Mouse (Mus musculus) MEL (cell line): Measurements from ENCODE around the gene Ppil3. TPM values are rescaled to one million over a fixed set of nuclear protein-coding genes. Genes with fewer than 3 reads are reported as not detected.

Experiments
- DNase-seq: peaks from one replicate; pipeline ENCODE4 v3.0.0; 2011; ENCODE audit warnings: low read depth, low spot score
- H3K27ac ChIP-seq: 2 replicates; pipeline ENCODE4 v1.5.1; 2012; ENCODE audit warnings: low read depth, mild to moderate bottlenecking, control low read depth, low read length, moderate library complexity; ENCODE audit not compliant: control insufficient read depth
- H3K27me3 ChIP-seq, 2 experiments: fragments of 150-350 bp in 1 of 2; sonication (generic) in 1 of 2; 2 replicates each; pipeline ENCODE4 v1.6.1; 2012; ENCODE audit warnings: low read length in 2 of 2, mild to moderate bottlenecking in 2 of 2, improper control_type of control experiment in 1 of 2, moderate library complexity in 1 of 2; ENCODE audit not compliant: insufficient read depth in 2 of 2, control insufficient read depth in 1 of 2
- H3K36me3 ChIP-seq, 2 experiments: 2 replicates each; pipeline ENCODE4 v1.6.1; 2012 to 2014; ENCODE audit warnings: low read length in 2 of 2, improper control_type of control experiment in 1 of 2, inconsistent platforms in 1 of 2, mild to moderate bottlenecking in 1 of 2; ENCODE audit not compliant: insufficient read depth in 2 of 2, control insufficient read depth in 1 of 2
- H3K4me1 ChIP-seq, 2 experiments: fragments of 150-350 bp in 1 of 2; sonication (generic) in 1 of 2; 2 replicates each; pipeline ENCODE4 v1.6.1; 2012; ENCODE audit warnings: low read length in 2 of 2, improper control_type of control experiment in 1 of 2, mild to moderate bottlenecking in 1 of 2; ENCODE audit not compliant: insufficient read depth in 2 of 2, control insufficient read depth in 1 of 2
- H3K4me3 ChIP-seq, 2 experiments: fragments of 150-350 bp in 1 of 2; sonication (generic) in 1 of 2; 2 replicates each; pipeline ENCODE4 v1.5.1; 2012; ENCODE audit warnings: low read depth in 2 of 2, low read length in 2 of 2, mild to moderate bottlenecking in 2 of 2, moderate library complexity in 2 of 2, control low read depth in 1 of 2, improper control_type of control experiment in 1 of 2; ENCODE audit not compliant: control insufficient read depth in 1 of 2, insufficient read depth in 1 of 2
- H3K79me2 ChIP-seq: 2 replicates; pipeline ENCODE4 v1.6.1; 2012; ENCODE audit warnings: mild to moderate bottlenecking, low read length, moderate library complexity; ENCODE audit not compliant: control insufficient read depth, poor library complexity, insufficient read depth
- H3K9ac ChIP-seq: 2 replicates; pipeline ENCODE4 v1.6.1; 2012; ENCODE audit warnings: low read depth, mild to moderate bottlenecking, control low read depth, low read length, moderate library complexity; ENCODE audit not compliant: control insufficient read depth, poor library complexity, severe bottlenecking
- H3K9me3 ChIP-seq: fragments of 150-350 bp; sonication (generic); replicated peaks from 2 replicates; pipeline ENCODE4 v1.6.1; 2012; ENCODE audit warnings: mild to moderate bottlenecking, low read length, improper control_type of control experiment, moderate library complexity; ENCODE audit not compliant: insufficient read depth
- BHLHE40 ChIP-seq: IDR thresholded peaks from 2 replicates; pipeline ENCODE4 v1.6.1; 2012; ENCODE audit warnings: low read depth, mild to moderate bottlenecking, inconsistent platforms, low read length, improper control_type of control experiment, borderline replicate concordance
- CHD1 ChIP-seq: IDR thresholded peaks from 2 replicates; pipeline ENCODE4 v1.6.1; 2012; ENCODE audit warnings: low read depth, mild to moderate bottlenecking, inconsistent platforms, low read length, improper control_type of control experiment
- CTCF ChIP-seq, 3 experiments: IDR thresholded peaks in 2 of 3; conservative IDR thresholded peaks in 1 of 3; 2 replicates each; pipeline ENCODE4 v1.5.1; 2011 to 2012; ENCODE audit warnings: low read length in 3 of 3, low read depth in 2 of 3, mild to moderate bottlenecking in 2 of 3, improper control_type of control experiment in 1 of 3, inconsistent platforms in 1 of 3, mixed read lengths in 1 of 3, moderate library complexity in 1 of 3; ENCODE audit not compliant: control insufficient read depth in 1 of 3, insufficient read depth in 1 of 3, poor library complexity in 1 of 3, severe bottlenecking in 1 of 3
- ETS1 ChIP-seq: IDR thresholded peaks from 2 replicates; pipeline ENCODE4 v1.6.1; 2012; ENCODE audit warnings: low read depth, mild to moderate bottlenecking, inconsistent platforms, low read length, improper control_type of control experiment, moderate library complexity
- GABPA ChIP-seq: IDR thresholded peaks from 2 replicates; pipeline ENCODE4 v1.6.1; 2012; ENCODE audit warnings: low read depth, mild to moderate bottlenecking, inconsistent platforms, low read length, improper control_type of control experiment, moderate library complexity
- KAT2A ChIP-seq: conservative IDR thresholded peaks from 2 replicates; pipeline ENCODE4 v1.6.1; 2012; ENCODE audit warnings: low read depth, low read length, improper control_type of control experiment, inconsistent platforms
- MAX ChIP-seq: IDR thresholded peaks from 2 replicates; pipeline ENCODE4 v1.6.1; 2011; ENCODE audit warnings: low read length, improper control_type of control experiment
- MAZ ChIP-seq: IDR thresholded peaks from 2 replicates; pipeline ENCODE4 v1.6.1; 2012; ENCODE audit warnings: low read depth, mild to moderate bottlenecking, inconsistent platforms, low read length, improper control_type of control experiment
- MEF2A ChIP-seq: IDR thresholded peaks from 2 replicates; pipeline ENCODE4 v1.6.1; 2014; ENCODE audit warnings: low read depth, mild to moderate bottlenecking, inconsistent platforms, low read length, improper control_type of control experiment; ENCODE audit not compliant: poor library complexity, insufficient replicate concordance, severe bottlenecking; ENCODE audit errors: extremely low read depth
- MXI1 ChIP-seq: IDR thresholded peaks from 2 replicates; pipeline ENCODE4 v1.6.1; 2011; ENCODE audit warnings: mild to moderate bottlenecking, low read depth, low read length, improper control_type of control experiment
- NELFE ChIP-seq: IDR thresholded peaks from 2 replicates; pipeline ENCODE4 v1.6.1; 2011; ENCODE audit warnings: low read depth, low read length, improper control_type of control experiment
- NRF1 ChIP-seq: IDR thresholded peaks from 2 replicates; pipeline ENCODE4 v1.6.1; 2014; ENCODE audit warnings: low read depth, mild to moderate bottlenecking, inconsistent platforms, low read length, improper control_type of control experiment, moderate library complexity; ENCODE audit not compliant: poor library complexity, insufficient read depth, severe bottlenecking
- POLR2A ChIP-seq, 2 experiments: IDR thresholded peaks; 2 replicates each; pipeline ENCODE4 v1.6.1; 2011 to 2012; ENCODE audit warnings: low read length in 2 of 2, mild to moderate bottlenecking in 2 of 2, control low read depth in 1 of 2, improper control_type of control experiment in 1 of 2, low read depth in 1 of 2, moderate library complexity in 1 of 2; ENCODE audit not compliant: control insufficient read depth in 1 of 2, insufficient read depth in 1 of 2, poor library complexity in 1 of 2
- POLR2AphosphoS2 ChIP-seq: IDR thresholded peaks from 2 replicates; pipeline ENCODE4 v1.6.1; 2011; ENCODE audit warnings: low read length, improper control_type of control experiment
- POLR2AphosphoS5 ChIP-seq: IDR thresholded peaks from 2 replicates; pipeline ENCODE4 v1.6.1; 2012; ENCODE audit warnings: low read depth, borderline replicate concordance, mild to moderate bottlenecking, inconsistent platforms, low read length, moderate library complexity, mixed read lengths
- RAD21 ChIP-seq: IDR thresholded peaks from 2 replicates; pipeline ENCODE4 v1.6.1; 2011; ENCODE audit warnings: mild to moderate bottlenecking, low read depth, low read length, improper control_type of control experiment
- RCOR1 ChIP-seq: IDR thresholded peaks from 2 replicates; pipeline ENCODE4 v1.6.1; 2012; ENCODE audit warnings: low read depth, mild to moderate bottlenecking, inconsistent platforms, low read length, improper control_type of control experiment
- SMC3 ChIP-seq: IDR thresholded peaks from 2 replicates; pipeline ENCODE4 v1.6.1; 2011; ENCODE audit warnings: low read depth, low read length, improper control_type of control experiment
- TAL1 ChIP-seq: IDR thresholded peaks from 2 replicates; pipeline ENCODE4 v1.6.1; 2012; ENCODE audit warnings: mild to moderate bottlenecking, inconsistent platforms, low read length, moderate library complexity, mixed read lengths
- TBP ChIP-seq: IDR thresholded peaks from 2 replicates; pipeline ENCODE4 v1.8.0; 2011; ENCODE audit warnings: low read depth, low read length, improper control_type of control experiment
- TCF12 ChIP-seq: IDR thresholded peaks from 2 replicates; pipeline ENCODE4 v1.6.1; 2014; ENCODE audit warnings: low read depth, mild to moderate bottlenecking, inconsistent platforms, low read length, improper control_type of control experiment, moderate library complexity
- UBTF ChIP-seq: IDR thresholded peaks from 2 replicates; pipeline ENCODE4 v1.6.1; 2012; ENCODE audit warnings: low read depth, mild to moderate bottlenecking, inconsistent platforms, low read length, improper control_type of control experiment, moderate library complexity, borderline replicate concordance; ENCODE audit not compliant: insufficient read depth
- polyA plus RNA-seq, 2 experiments: library from polyadenylated mRNA; stranded (reverse) in 1 of 2; unstranded in 1 of 2; fragments of >175 nt in 1 of 2; fragments of >200 nt in 1 of 2; gene quantifications; 2 replicates each; pipeline versions ENCODE4 v1.2.1 to v1.2.4; 2012; ENCODE audit warnings: low replicate concordance in 2 of 2, low read depth in 1 of 2; ENCODE audit not compliant: insufficient read length in 2 of 2, insufficient read depth in 1 of 2, missing spikeins in 1 of 2
- total RNA-seq: library from RNA; depleted of rRNA; stranded (reverse); fragments of 300-350 nt; gene quantifications from 2 replicates; pipeline ENCODE4 v1.2.3, GENCODE M21; 2012

Ppil3 gene
- total and polyA plus RNA-seq, 3 experiments = 76.8 to 503 (median 84.9) TPM

DNA sequence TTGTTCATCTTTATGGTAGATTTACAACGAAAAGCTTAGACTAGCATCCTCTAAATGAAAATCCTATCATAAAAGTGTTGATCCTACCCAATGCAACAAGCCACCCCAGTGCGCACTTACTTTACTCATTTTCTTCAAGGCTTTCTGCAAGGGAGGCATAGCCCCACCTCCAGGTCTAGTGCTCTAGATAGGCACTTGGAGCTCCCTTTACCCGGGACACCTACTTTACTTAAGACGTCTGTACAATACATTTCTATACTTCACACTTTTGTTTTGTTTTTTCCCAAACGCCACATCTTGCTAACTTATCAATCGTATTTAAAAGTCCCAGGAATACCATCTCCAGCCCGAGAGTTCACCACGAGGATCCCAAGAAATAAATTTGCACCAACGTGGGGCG, 595 bp downstream of the Ppil3 start:
- TF ChIP-seq MXI1 (no peak), ETS1 (no peak), MAX (no peak), UBTF (no peak), GABPA (no peak), SMC3 (no peak), POLR2A (IDR thresholded peaks at IDR 0.05; ENCODE audit: control insufficient read depth in 1 of 2, insufficient read depth in 1 of 2, low read depth in 1 of 2, low read length in 2 of 2, poor library complexity in 1 of 2) (no peak), BHLHE40 (no peak), MAZ (no peak), NRF1 (no peak), CHD1 (no peak), MEF2A (no peak), NELFE (no peak)
- DNase-seq = peak; percentile 69
- H3K27me3 ChIP-seq = no peaks in the 10 kb centered on the region
- peak overlapping the region; percentile 84 to 90 for H3K4me3 ChIP-seq
- peak overlapping the region; percentile 87 for H3K27ac ChIP-seq
- no peaks in the 10 kb centered on the region for H3K9me3 ChIP-seq
- H3K36me3 ChIP-seq = no peaks in the 10 kb centered on the region; a peak in 2 of 4 replicates
- H3K4me1 ChIP-seq = peaks cover 2 to 6% of the 10 kb centered on the region in 2 experiments; a peak in 2 of 4 replicates
- H3K79me2 ChIP-seq = peaks cover 17% of the 10 kb centered on the region
- peak overlapping the region; percentile 87 for H3K9ac ChIP-seq

DNA sequence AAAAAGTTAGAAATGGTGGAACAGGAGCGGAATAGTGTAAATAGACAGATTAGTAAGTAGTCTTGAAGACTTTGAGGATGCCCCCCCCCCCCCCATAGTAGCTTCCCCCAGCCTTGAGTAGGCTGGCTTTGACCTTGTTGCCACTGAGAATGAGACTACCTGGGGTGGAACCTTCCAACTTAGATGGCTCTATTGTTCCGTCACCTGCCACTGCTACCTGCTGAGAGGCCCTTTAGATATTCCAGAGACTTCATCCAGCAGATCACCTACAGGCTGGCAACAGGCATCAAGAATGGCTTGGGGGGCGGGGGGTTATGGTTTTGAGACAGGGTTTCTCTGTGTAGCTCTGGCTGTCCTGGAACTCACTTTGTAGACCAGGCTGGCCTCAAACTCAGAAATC, 20.7 kb downstream of the Ppil3 start:
- Histone ChIP-seq H3K79me2 (peaks cover 29% of the 10 kb centered on the region), H3K27me3 (no peaks in the 10 kb centered on the region), H3K36me3 (peaks cover 17 to 19% of the 10 kb centered on the region in 2 experiments), H3K9ac (no peak overlapping the region), H3K9me3 (no peaks in the 10 kb centered on the region), H3K4me1 (peaks cover 0 to 5% of the 10 kb centered on the region in 2 experiments; a peak in 1 of 4 replicates), H3K27ac (no peak overlapping the region), H3K4me3 (no peak overlapping the region)
- no peak for TF ChIP-seq POLR2A (IDR thresholded peaks at IDR 0.05; ENCODE audit: control insufficient read depth in 1 of 2, insufficient read depth in 1 of 2, low read depth in 1 of 2, low read length in 2 of 2, poor library complexity in 1 of 2)
- no peak for TF ChIP-seq RAD21
- TF ChIP-seq RCOR1 = no peak
- no peak for TF ChIP-seq TAL1
- no peak for TF ChIP-seq BHLHE40
- TF ChIP-seq MXI1 = no peak
- no peak for TF ChIP-seq TBP
- no peak for TF ChIP-seq TCF12
- TF ChIP-seq UBTF = no peak
- no peak for TF ChIP-seq MEF2A
- no peak for TF ChIP-seq POLR2AphosphoS5
- no peak for TF ChIP-seq NRF1
- no peak for TF ChIP-seq POLR2AphosphoS2
- TF ChIP-seq CTCF (IDR thresholded peaks at IDR 0.05 in 2 of 3, conservative IDR thresholded peaks at IDR 0.05 in 1 of 3; ENCODE audit: control insufficient read depth in 1 of 3, insufficient read depth in 1 of 3, low read depth in 2 of 3, low read length in 3 of 3, poor library complexity in 1 of 3, severe bottlenecking in 1 of 3) = no peak
- TF ChIP-seq KAT2A = no peak
- DNase-seq = no peak
